Comparison of ENCODE assay signal across 8 mouse cellular contexts in genomic region chr5:111200915-111201610, GRCm38 (mm10).
DNase-seq lines count a peak whose midpoint lies in the region; ATAC-seq and TF ChIP-seq lines count a peak whose summit lies in the region.

No protein-coding gene starts in this region.

- peaks cover 10% of the 10 kb centered on the region for H3K4me1 ChIP-seq in thymus, adult 2 months (replicated peaks; ENCODE audit: control insufficient read depth, insufficient read depth, low read length)
- H3K4me1 ChIP-seq in midbrain, embryonic 15.5 days = peaks cover 78% of the 10 kb centered on the region

- DNase-seq in thymus, postnatal 4 days = peak; percentile 30
- no peak for DNase-seq in thymus, adult 2 months
- DNase-seq in cerebellum, postnatal 36 days = peak; percentile 86 to 90
- peak; percentile 62 for DNase-seq in gastrocnemius, postnatal 25 days
- DNase-seq in left cerebral cortex, adult 11 months (ENCODE audit: low spot score) = peak; percentile 40
- DNase-seq in thymus, postnatal 0 days (ENCODE audit: low spot score) = no peak
- DNase-seq in ovary, postnatal 10 days (ENCODE audit: low spot score) = no peak

- WGBS in thymus, adult 2 months = 59% methylated on average over 16 of the region's 16 CpGs
- WGBS in midbrain, embryonic 15.5 days = 25% methylated on average over 16 of the region's 16 CpGs

- no peak for TF ChIP-seq CTCF in thymus, adult 2 months (IDR thresholded peaks at IDR 0.05; ENCODE audit: borderline replicate concordance, control insufficient read depth, extremely low read depth, insufficient read depth, low read length, poor library complexity)

- H3K36me3 ChIP-seq in thymus, adult 2 months (ENCODE audit: control insufficient read depth, insufficient read depth, low read length) = no peaks in the 10 kb centered on the region
- no peaks in the 10 kb centered on the region for H3K36me3 ChIP-seq in midbrain, embryonic 15.5 days (replicated peaks)

- H3K9me3 ChIP-seq in midbrain, embryonic 15.5 days = no peaks in the 10 kb centered on the region

- H3K4me2 ChIP-seq in midbrain, embryonic 15.5 days = no peak overlapping the region; the same call in 1 of the 2 replicates

- no peak for TF ChIP-seq POLR2A in thymus, adult 2 months (IDR thresholded peaks at IDR 0.05; ENCODE audit: control insufficient read depth, extremely low read depth, insufficient read depth, low read length, poor library complexity)

- H3K9ac ChIP-seq in midbrain, embryonic 15.5 days = no peak overlapping the region

- H3K27me3 ChIP-seq in thymus, adult 2 months (ENCODE audit: control insufficient read depth, insufficient read depth, low read length) = no peaks in the 10 kb centered on the region
- no peaks in the 10 kb centered on the region for H3K27me3 ChIP-seq in midbrain, embryonic 15.5 days (replicated peaks)

- H3K4me3 ChIP-seq in thymus, adult 2 months (ENCODE audit: control insufficient read depth, insufficient read depth, low read length) = no peak overlapping the region
- H3K4me3 ChIP-seq in midbrain, embryonic 15.5 days = no peak overlapping the region

- peak; percentile 34 for ATAC-seq in midbrain, embryonic 15.5 days (replicated peaks)

- no peak overlapping the region for H3K27ac ChIP-seq in thymus, adult 2 months (ENCODE audit: control insufficient read depth, insufficient read depth, low read length)
- H3K27ac ChIP-seq in midbrain, embryonic 15.5 days = peak overlapping the region; percentile 71

Comparison
In these comparisons a context has a peak if more than half of its experiments do, and no peak if none do; other contexts are left out.
1. DNase-seq: peak in thymus, postnatal 4 days (single experiment), cerebellum, postnatal 36 days (2 of 2), gastrocnemius, postnatal 25 days (single experiment) and left cerebral cortex, adult 11 months (single experiment); none in thymus, adult 2 months (single experiment), thymus, postnatal 0 days (single experiment) and ovary, postnatal 10 days (single experiment).